Mouse (Mus musculus): ENCODE measurements at regions not wholly inside any gene's neighbourhood (a gene's known extent, or its start where the extent isn't known, plus 50 kb on each side); places are given as distances from the start of the nearest gene placed in this dataset.

DNA sequence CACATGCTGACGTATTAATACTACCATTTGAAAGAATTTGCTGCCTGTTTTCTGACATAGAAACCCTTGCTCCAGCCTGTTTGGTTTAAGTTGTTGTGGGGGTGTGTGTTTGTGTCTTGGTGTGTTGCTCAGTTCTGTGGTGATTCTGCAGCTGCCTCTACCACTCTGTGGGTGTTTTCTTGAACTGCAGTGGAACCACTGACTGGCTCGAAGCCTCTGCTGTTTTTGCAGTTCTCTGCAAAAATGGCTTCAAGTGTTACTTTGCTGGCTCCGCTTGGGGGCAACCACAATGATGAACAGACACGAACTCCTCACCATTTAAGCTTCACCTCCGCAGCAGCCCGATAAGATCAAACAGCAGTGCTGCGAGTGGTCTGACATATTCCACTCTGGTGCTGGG, 274.6 kb downstream of the Ets1 start:
- no peak for DNase-seq

DNA sequence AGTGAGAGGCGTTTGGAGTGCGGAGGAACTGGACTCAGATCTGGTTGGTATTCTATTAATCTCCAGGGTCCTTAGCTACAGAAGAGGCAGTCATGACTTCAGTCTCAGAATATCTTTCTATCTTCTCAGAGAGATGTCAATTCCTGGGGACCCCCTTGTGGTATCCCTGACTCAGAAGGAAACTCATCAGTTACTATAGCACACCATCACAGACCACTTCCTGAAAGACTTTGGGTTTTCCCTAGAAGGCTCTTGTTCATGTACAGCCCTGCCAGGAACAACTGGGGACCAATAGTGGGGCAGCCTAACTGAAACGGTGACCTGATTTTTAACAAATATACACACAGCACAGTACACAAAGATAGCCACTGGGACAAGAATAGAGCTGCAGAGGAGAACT, 279.6 kb downstream of the Ets1 start:
- DNase-seq: no peak

DNA sequence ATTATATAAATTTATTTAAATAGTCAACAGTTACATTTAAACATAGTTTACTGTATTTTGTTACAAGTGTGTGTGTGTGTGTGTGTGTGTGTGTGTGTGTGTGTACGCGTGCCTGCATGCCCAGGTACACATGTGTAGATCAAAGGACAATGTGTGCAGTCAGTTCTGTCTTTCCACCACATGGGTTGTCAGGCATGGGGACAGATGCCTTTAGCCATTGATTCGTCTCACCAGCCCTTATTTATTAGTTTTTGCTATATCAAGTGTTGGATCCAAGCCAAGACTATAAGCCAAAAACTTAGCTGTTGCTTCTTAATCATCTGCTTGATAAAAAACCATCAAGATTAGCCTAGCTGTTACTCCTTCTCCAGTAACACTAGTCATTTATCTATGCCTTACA, 280.7 kb downstream of the Ets1 start:
- DNase-seq: no peak

DNA sequence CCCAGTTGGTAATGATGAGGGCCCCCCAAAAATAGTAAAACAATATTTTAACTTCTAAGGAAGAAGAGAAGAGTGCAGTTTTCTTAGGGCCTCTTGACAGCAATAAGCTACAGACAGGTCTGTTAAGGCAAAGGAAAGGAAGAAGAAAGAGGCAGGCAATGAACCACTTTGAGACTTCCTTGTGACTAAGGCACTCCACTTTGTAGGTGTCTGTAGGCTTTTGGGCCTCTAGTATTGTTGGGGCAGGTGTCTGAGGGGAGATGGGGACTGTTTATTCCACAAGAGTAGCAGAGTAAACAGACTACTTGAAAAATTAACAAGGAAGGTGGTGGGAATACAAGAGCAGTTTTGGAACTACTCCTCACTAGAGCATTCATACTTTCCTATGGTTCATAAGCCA, 287.9 kb downstream of the Ets1 start:
- no peak for DNase-seq

DNA sequence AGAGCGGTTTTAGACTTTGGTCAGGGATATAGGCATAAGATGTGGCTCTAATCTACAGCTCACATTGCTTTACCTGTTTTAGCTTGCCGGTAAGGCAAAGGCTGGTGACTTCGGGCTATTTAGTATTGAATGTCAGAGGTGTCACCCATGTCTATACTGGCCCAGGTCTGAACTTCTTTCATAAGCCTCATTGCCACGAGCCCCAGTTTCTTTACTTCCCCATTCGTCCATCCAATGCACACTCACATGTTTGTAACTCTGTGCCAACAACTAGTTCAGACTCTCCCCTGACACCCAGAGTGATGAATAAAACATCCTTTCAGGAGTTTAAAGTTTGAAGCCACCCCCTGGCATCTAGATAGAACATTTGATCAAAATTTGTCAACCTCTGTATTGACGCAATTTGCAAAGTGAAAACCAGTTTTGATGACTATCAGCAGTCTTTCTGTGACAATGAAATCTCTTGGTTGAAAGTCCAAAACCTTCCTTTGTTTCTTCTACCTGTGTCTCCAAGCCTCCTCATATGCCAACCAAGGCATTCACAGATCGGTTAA, 288.4 kb downstream of the Ets1 start:
- no peak for DNase-seq

DNA sequence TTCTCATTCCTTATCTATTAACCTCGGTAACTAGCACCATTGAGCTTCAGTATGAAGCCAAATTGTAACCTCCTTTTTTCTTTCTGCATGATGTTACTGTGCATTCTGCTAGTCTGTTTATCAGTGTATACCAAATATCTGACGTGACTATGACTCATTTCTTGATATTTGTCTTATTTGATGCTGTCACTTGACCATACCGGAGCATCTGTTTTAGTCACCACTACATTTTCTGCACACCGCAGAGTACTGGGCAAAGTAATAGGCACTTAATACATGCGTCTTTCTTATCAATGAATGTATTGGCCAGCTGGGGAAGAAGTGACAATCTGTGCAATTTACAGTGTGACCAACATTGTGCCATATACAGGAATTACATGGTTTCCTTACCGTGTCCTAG, 289.0 kb downstream of the Ets1 start:
- DNase-seq: no peak

DNA sequence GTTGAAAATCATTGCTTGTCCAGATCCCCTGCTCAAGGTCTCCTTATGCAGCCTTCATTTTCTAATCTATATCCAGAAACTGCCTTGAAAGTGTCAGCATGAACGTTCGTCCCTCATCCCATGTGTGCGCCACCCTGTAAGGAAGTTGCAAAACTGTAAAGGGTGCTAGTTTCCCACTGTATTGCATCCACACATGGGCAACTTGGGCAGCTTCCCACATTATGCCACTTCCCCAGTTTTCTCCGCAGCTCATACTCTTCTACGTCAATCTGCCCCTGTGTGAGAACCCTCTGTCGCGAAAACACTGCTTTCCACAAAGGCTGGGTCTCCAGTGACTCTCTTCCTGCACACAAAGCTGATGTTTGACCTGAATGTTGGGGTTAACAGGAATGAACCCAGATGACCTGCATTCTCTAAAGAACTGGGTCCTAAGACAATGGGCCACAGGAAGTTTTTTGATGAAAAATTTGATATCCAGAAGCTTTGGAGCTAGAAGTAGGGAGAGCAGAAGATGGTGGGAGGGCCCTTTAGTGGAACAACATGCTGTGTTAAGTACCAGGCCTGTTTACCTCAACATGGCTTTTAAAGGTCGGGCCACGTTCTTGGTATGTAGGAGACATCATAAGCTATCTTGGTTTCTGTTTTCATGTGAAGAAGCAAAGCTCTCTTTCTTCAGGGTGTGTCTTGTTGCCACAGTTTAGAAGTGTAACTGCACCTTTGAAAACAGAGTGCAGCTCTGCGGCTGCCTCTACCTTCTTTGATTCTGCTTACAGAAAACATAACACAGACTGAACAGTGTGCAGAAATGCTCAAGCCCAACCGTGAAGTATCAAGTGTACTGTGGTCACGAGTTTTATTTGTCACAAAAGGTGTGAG, 289.9 kb downstream of the Ets1 start:
- DNase-seq: no peak

DNA sequence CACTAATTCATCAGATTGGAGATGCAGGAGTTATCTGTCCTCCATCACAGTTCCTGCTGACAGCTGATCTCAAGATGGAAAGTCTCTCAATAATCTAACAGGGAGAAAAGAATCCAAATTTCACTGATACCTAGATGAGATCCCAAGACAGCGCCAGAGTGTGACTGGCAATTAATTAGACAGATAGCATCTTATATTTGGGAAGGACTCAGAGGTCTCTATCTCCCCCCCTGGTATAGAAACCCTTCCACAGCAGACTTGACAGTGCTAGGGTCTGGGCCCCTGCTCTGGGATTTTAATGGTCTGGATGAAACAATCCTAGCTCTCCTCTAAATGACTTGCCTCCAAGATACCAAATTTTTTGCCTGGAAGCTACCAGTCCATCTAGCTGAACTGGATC, 291.6 kb downstream of the Ets1 start:
- no peak for DNase-seq

DNA sequence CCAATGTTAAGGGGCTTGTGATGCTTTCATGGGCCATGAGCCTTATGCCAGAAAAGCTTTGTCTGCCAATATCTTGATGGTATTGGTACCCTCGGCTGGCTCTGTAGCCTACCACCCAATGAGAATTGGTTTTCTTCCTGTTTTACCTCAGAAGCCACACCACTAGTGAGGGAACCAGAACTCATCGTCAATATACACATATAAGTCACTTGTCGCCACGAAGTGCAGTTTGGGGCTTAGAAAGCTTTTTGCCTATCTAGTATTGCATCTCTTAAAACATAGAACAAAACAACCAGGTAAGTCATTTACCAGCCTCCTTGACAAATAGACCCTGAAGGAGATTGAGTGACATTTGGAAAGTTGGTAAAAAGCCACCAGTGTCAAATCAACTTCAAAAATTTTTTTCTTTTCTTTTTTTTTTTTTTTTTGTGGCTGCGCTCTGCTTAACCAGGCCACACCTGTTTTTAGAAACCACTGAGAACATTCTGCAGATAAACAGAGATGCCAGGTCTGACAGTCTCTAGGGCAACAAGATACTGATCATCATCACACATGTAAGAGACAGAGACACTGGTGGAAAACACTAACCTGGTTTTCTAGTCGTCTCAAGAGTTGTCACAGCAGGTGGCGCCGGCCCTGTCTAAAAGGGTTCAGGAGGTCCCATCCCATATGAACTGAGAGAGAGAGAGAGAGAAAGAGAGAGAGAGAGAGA, 292.4 kb downstream of the Ets1 start:
- no peak for DNase-seq

DNA sequence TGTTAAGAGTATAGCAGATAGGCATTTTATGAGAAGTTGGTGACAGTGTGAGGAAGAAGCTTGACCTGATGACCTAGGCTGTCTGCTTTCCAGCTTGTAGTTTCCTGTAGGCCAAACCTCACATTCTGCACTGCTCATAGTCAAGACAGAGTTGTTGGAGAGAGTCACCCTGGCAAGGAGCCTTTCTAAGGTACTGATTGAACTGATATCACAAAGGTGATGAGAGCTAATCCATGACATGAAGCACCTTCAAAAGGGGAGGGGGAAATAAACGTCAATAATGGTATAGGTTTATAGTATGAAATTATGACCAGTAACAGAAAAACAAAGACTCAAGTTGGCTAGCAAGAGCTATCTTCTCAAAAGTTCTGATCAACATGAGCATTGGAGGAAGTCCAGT, 293.3 kb downstream of the Ets1 start:
- DNase-seq: no peak

DNA sequence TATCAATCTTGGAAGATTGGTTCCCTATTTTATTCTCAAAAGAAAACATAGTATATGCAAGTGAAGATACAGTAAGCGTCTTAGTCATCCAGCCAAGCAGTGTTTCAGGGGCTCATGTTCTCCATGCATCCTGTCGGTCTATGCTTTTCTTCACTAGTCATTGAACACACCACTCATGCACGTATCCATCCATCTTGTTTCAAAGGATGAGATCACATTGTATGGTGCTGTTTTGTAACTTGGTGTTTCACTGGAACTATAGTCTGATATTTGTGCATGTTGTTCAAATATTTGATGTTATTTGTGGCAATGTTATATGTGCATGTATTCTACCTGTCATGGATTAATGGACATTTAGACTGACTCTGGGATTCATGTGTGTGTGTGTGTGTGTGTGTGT, 293.8 kb downstream of the Ets1 start:
- no peak for DNase-seq

DNA sequence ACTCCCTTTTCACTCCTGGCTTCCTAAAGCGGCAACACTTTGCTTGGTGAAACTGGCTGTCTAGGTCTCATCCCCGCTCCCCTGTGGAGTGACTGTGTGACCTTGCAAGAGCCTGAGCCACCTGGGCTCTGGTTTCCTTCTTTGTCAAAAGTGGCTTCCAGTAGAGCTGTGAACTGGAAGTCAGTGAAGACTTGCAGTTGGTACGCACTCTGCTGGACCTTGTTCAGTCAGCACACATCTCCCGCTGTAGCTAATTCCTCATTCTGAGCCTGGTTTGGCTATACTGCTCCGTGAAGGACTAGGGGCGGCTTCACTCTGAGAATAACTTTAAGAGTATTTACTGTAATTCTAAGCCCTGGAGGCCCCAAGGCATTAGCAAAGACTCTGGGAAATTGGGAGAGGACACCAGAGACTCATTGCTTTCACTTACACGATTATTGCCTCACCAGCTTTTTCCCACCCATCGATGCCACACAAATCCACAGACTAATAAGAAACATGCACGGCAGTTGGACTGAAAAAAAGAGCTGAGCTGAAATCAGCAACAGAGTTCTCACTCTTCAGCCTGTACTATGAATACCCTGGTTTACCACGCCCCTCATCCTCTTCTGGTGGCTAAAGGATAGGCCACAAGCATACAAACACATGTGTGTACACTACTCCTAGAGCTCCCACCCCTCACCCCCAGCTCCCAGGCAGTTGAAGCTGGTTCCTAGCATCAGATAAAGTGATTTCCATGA, 295.4 kb downstream of the Ets1 start:
- no peak for DNase-seq

DNA sequence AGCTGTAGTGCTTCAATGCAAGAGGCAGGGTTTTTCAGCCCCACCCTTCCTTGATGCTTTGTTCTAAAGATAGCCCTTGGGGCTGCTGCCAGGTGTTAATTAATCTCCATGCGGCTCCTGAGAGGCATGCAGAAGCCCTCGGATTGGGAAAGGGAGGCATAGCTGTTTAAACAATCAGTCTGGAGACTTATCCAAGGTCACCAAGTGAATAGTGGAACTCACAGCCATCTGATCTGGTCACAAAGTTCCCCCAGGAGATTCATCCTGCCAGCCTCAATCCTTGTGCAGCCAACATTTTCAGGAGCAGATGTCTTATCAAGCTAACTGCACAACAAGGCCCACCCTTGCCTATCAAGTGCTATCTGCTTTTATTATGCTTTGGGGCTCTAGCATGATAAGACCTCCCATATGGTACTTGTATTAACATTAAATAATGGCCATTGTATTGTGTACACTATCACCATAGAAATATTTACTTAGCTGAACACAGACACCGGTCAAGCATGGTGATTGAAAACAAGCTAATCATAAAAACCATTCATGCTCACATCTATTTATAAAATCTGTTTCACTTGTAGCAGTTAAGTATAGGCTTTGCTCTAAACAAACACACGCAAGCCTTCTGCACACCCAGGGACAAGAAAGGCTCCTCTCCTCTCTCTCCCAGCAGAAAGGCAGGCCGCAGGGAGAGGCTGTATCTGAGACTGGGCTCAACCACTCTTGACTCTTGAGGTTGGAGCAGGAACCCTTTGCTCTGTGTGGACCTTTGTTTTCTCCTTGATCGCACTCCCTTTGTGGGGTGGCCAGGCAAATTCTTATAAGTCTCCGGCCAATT, 297.4 kb downstream of the Ets1 start:
- DNase-seq: peak; percentile 56

DNA sequence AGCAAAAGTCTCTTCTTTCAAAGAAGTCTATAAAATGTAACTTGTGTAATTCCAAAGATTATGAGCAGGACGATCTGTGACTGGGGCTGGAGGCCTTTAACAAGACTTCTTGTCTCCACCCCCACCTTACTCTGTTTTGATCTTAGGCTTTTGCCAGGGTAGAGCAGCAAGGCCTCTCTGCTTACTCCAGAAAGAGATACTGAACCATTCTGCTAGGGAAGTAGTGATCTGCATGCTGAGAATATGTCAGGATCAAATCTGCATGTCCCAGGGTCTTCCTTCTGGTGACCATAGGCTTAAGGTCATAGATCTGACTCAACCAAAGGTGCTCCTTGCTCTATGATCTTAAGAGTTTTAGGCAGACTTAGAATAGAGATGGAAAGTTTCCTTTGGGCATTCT, 298.4 kb downstream of the Ets1 start:
- no peak for DNase-seq

DNA sequence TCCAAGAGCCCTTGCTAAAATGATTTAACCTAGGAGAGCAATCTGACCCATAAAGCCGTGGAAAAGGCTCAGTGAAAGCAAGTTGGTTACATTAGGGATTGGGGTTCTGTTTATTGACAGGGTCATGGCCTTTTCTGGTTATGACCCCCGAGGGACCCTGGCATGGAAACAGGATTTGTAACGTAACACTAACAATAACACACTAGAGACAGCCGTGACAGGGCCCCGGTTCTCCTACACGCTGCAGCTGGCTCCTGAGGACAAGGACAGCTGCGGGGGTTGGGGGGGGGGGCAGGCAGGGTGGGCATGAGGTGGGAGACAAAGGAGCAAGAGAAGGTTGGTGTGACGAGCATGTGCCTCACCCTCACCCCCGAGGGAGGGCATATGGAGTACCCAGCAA, 300.4 kb downstream of the Ets1 start:
- no peak for DNase-seq

DNA sequence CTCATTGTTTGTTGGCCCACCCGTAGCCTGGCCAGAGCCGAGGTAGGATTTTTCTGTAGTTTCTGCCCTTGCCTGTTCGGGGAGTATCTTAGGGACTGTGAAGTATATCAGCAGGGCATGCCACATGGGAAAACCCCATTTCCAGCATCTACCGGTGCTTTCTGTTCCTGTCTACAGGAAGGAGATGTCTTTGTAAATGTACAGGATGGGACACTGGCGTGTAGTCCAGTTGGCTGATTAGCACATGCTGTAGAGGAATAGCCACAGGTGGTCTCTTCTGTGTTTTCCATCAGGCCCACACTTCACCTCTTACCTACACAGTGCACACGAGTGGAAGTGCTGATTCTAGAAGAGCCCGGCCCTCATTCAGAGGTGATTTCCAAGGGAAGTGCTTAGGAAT, 301.4 kb downstream of the Ets1 start:
- no peak for DNase-seq

DNA sequence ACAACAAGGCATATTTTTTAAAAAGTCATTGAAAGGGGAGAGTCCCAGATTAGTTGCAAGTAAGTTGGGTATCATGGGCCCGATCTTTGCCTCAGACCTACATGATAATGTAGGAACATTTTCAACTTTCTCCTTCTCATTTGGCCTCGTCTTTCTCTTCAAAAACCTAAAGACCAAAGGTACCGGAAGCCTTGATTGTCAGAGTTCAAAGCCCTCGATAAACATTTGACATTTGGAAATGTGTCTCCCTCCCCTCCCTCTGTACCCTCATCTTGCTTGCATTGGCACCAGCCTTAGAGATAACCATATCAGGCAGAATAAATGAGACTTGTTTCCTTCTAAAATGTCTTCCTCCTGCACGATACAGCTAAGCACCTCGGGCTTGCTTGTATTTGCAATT, 302.8 kb downstream of the Ets1 start:
- DNase-seq: no peak

DNA sequence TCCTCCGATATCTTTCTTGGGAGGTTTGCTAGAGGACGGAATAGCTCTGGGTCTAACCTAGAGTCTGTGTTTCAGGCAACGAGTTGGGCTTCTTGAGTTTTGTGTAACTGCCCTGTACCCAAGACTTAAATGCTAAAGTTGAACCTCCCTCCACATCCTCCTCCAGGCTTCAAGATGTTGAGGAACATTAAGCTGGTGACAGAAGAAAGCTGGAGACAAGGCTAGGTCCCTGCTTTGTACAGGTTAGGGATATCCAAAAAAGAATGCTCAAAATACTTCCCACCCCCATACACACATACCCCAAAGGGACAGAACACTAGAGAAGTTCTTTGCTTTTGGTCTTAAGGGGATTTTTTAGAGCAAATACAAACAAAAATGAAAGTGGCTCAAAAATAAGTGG, 303.6 kb downstream of the Ets1 start:
- no peak for DNase-seq

DNA sequence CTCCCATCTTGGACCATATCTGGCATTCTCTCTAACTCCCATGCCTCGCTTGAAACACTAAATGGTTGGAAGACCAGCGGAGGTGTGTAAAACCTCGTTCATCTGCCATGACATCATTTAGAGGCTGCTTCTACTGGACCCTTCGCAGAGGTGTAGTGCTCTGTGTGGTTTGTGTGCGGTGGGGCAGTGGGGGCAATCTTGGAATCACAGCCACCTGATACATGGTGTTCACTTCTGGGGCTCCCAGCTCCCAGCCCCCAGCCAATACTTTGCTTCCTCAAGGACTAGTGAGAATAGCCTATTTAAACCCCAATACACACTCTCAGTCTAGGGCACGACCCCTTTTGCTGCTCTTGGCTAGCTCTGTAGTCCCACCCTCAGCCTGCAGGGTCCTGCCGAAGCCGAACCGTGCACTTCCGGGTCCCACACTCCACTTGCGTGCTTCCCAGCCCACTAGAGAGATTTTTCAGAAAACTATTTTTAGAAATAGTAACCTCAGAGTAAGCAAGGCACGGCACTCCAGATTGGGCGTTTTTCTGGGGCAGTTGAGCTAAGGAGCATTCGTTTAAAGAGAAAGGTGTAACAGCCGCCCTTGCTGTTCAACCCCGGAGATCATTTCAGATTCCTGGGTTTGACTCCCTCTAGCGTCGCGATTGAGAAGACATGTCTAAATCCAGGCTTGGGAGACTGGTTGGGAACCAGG, 304.2 kb downstream of the Ets1 start:
- DNase-seq: peak; percentile 72

DNA sequence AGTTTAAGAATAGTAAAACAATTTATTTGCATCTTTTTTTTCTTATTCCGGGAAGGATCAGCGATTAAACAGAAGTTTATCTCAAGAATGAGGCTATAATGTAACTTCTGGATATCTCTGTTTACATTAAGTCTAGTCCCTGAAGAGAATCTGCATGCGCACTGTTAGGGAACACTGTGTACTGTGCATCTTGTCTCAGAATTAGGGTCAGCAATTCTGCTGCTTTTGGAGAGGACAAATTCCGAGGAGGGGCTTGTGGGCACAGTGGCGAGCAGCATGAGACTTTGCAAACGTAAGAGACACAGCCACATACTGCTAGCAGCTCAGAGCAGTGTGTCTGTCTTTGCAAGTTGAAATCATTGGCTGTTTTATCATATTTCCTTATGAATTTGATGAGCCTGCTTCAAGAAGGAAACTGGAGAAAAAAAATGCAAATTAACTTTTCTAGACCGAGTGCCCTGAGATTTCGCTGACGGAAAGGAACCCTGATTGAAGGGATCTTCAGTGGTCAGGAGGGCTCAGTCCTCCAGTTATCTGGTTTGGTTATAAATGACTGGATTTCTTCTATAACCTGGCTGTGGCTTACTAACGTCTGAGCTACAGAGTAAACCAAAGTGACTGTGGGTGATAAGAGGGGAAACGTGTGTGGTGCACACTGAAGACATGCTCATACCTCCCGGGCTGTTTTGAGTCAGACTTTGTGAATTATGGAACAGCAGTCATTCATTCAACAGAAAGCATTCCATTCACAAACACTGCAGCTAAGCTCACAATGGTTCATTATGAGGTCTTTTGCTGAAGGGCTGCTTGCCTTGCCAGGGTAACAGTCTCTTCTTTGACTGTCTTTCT, 305.1 kb downstream of the Ets1 start:
- no peak for DNase-seq

DNA sequence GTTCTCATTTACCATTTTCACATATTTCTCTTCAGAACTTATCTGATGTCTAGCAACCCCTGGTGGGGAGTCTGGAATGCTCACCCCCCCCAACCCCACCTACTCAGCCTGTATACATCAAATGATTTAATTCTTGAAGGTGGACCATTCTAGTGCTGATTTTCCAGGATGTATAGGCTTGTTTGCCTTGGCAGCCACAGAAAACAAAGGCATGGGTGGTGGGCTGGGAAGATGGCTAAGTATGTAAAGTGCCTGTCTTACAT, 305.7 kb downstream of the Ets1 start:
- DNase-seq: no peak

All from kidney, adult 11 months (tissue).